Mouse (Mus musculus): ENCODE results near the gene Gpr132.

The Gpr132 gene

GRCm38 (mm10) chr12:112868178-112869087 lies at the start of gene Gpr132:
TSS of gene Gpr132 (minus strand) at chr12:112868228.
- in situ Hi-C loops (cut with MseI, MboI): no loop called here

- in situ Hi-C loops (cut with MseI, MboI): no loop called here
These were observed 49.5 kb upstream of the Gpr132 start for GRCm38 (mm10) chr12:112917486-112917885.

- in situ Hi-C loops (cut with MseI, MboI): no loop called here
These were observed 48.8 kb upstream of the Gpr132 start for GRCm38 (mm10) chr12:112916698-112917400.

DNA sequence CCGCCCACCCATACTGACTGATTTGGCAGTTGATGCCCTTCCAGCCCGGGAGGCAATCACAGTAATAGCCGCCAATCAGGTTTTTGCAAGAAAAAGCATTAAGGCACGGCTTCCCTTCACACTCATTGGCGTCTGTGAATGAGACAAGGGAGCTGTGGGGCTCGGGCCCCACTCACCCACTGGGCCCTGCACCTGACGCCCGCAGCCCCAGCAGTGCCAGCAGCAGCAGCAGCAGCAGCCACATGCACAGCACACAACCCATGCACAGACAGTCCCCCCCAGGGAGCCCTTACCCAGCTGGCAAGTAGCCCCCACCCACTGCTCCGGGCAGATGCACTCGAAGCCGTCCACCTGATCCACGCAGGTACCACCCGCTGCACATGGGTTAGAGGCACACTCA lies 47.6 kb upstream of the Gpr132 start:
- in situ Hi-C loops (cut with MseI, MboI): no loop called here

- in situ Hi-C loops (cut with MseI, MboI): no loop called here
These were observed 46.5 kb upstream of the Gpr132 start for GRCm38 (mm10) chr12:112914527-112914926.

DNA sequence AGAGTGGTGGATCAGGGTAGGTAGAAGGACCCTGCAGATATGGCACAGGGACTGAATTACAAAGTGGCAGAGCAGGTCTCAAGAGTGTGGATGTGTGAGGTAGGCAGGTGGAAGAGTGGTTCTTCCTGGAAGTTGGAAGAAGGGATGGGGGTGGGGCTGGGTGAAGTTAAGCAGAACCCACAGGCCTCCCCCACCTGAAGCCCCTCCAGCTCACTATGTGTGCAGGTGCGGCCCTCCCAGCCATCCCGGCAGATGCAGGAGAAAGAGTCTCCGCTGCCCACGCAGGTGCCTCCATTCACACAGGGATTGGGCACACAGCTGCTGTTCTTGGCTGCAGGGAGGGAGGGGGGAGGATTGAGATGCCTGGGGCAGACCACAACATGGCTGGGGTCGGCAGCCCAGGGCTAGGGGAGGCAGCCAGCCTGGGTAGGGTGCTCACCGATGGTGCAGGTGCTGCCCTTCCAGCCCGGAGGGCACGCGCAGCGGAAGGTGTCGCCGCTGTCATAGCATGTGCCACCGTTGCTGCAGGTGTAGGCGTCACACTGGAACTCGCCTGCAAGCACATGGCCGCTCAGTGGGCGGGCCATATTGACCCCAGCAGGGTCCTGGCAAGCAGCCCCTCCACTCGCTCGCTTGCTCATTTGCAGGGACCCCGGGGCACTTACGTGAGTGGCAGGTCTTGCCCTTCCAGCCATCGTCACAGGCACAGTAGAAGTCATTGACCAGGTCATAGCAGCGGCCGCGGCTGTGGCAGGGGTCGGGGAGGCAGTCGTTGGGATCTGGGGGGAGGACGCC lies 45.1 kb upstream of the Gpr132 start:
- in situ Hi-C loops (cut with MseI, MboI): no loop called here

DNA sequence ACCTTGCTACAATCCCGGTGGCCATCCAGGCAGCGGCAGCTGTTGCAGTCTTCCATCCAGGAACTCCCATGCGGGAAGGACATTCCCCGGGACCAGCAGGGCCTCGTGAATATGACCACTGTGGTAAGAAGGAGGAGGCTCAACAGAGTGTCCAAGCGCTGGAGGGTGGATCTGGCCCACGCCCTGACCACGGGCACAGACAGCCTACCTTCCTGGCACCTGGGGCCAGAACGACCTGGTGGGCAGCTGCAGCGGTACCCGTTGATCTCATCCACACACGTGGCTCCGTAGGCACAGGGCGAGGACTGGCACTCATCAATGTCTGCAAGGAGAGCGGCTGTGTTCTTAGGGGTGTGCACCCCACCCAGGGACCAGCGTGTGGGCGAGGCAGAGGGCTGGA lies 43.7 kb upstream of the Gpr132 start:
- in situ Hi-C loops (cut with MseI, MboI): no loop called here

GRCm38 (mm10) chr12:112908991-112909390 lies 41.0 kb upstream of the Gpr132 start:
- in situ Hi-C loops (cut with MseI, MboI): no loop called here

DNA sequence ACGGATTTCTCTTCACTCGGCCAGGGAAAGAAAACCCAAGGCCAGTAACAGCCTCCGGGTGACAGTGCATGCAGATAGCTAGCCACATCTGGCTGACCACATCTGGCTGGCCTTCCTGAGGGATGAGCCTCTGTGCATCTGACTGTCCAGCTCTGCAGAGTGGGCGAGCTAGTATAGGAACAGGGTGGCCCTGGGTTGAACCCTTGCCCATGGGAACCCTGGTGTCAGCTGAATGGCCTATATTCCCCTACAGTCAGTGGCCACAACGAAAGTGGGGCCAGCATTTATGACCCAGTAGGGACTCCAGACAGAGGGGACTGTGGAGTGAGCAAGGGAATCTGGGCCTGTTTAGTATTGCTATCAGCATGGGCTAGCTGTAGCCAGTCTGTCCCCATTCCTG lies 37.0 kb upstream of the Gpr132 start:
- in situ Hi-C loops (cut with MseI, MboI): no loop called here

DNA sequence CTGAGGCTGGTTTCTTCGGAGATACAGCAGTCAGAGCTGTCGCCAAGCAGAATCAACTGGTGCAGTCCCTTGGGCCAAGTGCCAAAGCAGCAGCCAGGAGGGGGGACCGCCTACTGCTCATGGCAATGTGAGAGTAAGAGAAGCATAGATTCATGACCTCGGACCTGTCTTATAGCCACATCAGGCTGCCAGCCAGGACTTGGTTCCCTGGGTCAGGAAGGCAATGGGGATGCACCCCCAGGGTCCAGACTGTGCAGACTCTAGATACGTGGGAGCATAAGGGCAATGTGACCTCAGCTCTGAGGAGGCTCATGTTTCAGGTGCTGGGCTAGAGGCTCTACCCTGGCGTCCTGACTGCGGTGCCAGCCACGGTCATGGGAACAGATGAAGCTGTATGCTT lies 35.9 kb upstream of the Gpr132 start:
- in situ Hi-C loops (cut with MseI, MboI): no loop called here

DNA sequence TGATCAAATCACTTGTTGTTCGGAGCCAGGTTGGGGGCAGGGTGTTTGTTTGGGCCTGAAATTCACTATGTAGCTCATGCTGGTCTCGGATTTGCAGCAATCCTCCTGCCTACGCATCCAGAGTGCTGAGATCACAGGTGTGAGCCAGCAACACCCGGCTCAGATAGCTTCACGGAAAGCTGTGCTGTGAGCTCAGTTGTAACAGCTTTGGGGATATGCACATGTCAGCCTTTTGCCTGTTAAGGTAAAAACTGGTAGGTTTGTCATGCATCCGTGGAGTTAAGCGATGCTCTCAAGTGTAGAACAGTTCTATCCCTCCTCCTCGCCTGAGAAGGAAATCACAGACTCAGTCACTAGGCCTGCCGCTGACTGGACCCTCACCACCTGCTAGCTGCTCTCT lies 32.6 kb upstream of the Gpr132 start:
- in situ Hi-C loops (cut with MseI, MboI): no loop called here

- in situ Hi-C loops (cut with MseI, MboI): no loop called here
These were observed 30.9 kb upstream of the Gpr132 start for GRCm38 (mm10) chr12:112898960-112899359.

DNA sequence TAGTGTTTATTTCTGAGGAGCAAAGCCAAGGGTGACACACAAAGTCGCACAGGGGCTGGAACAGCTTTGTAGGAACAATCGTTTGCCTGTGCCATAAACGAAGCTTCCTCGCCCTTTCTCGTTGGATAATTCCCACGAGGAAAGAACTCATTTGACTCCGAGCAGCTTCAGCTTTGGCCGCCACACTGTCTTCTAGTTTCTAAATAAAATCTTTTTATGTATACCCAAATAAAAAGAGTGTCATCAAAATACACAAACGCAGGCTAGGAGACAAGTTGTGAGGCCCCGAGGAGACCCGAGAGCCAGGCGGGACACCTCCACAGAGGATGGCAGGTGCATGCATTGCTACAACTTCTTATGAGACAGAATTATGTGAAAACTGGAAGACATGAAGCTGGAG lies 30.3 kb upstream of the Gpr132 start:
- in situ Hi-C loops (cut with MseI, MboI): no loop called here

GRCm38 (mm10) chr12:112897522-112898212 lies 29.6 kb upstream of the Gpr132 start:
- in situ Hi-C loops (cut with MseI, MboI): no loop called here

DNA sequence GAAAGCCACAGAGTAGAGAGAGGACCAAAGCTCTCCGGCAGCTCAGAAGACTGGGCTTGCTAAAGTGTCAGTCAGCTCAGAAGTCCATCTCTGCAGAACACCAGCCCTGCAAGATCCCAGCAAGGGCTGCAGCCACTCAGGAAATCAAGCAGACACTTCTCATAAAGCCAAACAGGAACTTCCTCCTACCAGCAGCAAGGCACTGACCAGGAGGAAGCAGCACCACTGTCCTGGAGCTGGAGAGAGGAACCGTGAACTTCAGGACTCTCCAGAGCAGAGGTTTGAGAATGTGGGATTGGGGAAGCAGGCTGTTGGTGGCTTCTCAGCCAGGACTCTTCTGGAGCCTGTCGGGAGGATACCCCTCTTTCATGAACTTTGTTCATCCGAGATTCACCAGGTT lies 26.9 kb upstream of the Gpr132 start:
- in situ Hi-C loops (cut with MseI, MboI): no loop called here

- in situ Hi-C loops (cut with MseI, MboI): no loop called here
These were observed 26.4 kb upstream of the Gpr132 start for GRCm38 (mm10) chr12:112894303-112894884.

DNA sequence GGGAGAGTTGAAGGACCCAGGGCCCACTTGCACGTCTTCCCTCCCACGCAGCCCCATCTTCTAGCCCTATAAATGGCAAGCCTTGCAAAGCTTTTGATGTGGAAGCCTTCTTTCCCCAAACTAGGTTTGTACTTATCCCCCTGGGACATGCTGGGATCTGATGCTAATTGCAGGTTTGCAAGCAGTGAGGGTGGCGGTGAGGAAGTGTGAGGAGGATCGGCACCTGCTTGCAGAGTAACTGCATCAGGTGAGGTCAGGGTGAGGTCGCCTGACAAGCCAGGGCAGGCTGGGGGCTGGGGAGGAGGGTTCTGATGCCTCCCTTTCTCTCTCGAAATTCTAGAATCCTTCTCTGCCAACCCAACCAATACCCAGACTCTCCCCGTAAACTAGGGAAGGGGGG lies 17.4 kb upstream of the Gpr132 start:
- in situ Hi-C loops (cut with MseI, MboI): no loop called here

GRCm38 (mm10) chr12:112881301-112881815 lies 13.3 kb upstream of the Gpr132 start:
- in situ Hi-C loops (cut with MseI, MboI): no loop called here

- in situ Hi-C loops (cut with MseI, MboI): no loop called here
These were observed 12.6 kb upstream of the Gpr132 start for GRCm38 (mm10) chr12:112880661-112881060.

DNA sequence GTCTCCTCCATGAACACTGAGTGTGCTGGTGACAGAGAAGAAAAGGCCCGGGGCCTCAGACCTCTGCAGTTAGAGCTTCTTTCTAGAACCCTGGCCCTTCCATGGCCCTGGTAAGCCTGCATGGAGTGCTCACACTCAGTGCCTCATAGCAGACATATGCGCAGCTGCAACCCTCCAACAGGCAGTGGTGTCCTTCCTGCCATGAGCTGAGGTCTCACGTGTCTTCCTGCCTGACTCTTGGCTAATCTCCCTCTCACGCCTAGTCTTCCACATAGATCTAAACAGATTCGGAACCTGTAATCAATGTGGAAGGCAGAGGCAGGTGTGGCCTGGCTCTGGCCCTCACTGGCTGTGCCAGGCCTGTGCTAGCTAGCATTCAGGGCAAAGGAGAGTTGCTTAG lies 11.7 kb upstream of the Gpr132 start:
- in situ Hi-C loops (cut with MseI, MboI): no loop called here

DNA sequence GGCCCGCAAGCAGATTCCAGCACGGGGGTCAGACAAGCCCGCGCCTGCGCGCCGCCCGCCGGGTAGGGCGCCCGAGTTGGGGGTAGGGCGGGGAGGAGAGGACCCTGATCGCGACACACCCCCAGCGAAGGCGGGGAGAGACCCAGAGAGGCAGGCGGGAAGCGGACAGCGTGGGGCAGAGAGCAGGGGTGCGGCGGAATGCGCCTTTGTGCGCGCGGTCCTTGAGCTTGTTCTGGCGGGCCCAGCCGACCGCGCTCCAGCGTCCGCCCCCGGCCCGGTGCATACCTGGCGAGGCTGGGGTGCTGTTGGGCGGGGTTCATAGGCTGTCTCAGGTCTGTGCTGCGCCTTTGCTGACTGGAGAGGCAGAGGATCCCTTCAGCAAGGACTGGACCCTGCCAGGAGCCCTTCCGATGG lies 9.6 kb upstream of the Gpr132 start:
- in situ Hi-C loops (cut with MseI, MboI): no loop called here

Measured in mouse trophoblast stem cell (cell line).